Mouse (Mus musculus) adrenal gland, adult 2 months (tissue): ENCODE data around the gene Olfr536. TPM values are rescaled to one million over a fixed set of nuclear protein-coding genes. Genes with fewer than 3 reads are reported as not detected.
"Not testable (repeated sequence)": the region's sequence is repeated elsewhere in the genome, so short reads cannot be mapped to it uniquely, and the experiment has no call there.

Experiments
- DNase-seq: peaks from one replicate; pipeline ENCODE4 v3.0.0; 2021
- long read RNA-seq: library from polyadenylated mRNA; stranded (forward); transcript quantifications from one replicate; pipeline ENCODE4 v2.0.0, GENCODE M21; 2021
- polyA plus RNA-seq: library from polyadenylated mRNA; depleted of rRNA; stranded (reverse); fragments of >200 nt; gene quantifications from 2 replicates; pipeline ENCODE4 v1.2.3, GENCODE M21; 2012; rRNA removed
- total RNA-seq, 2 experiments: library from RNA; stranded (reverse); gene quantifications; 2 replicates each; pipeline ENCODE4 v1.2.3; 2021

Gene Olfr536
- total RNA-seq = not detected
- polyA plus RNA-seq = not detected in 2 replicates
- long read RNA-seq = 0 reads

DNA sequence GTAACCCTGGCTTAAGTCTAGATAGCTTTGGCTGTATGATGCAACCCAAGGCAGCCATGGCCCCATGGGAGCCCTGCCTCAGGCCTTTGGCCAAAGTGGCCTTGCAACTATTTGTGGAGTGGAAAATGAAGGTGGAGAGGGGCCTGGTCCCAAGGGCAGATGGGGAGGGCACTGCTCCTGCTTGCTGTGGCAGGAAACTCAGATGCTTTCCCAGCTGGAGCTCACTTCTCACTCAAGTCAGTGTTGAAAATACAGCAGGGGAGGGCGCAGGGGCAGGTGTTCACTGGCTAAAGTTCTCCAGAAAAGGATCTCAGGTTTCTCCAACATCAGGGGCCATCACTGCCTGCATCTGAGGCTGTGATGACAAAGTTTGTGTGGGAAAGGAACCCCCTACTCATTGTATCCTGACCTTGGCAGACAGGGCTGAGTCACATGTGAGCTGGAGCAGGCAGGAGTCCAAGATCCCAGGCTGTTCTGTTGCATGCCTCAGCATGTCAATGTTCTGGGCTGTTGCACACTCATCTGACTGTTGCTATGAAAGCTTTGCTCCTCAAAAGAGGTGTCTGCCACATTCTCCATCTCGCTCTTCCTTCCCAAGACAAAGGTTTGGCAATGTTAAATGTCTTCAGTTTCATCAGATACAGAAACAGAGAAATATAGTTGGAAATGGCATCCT lies at the start of gene Olfr536:
TSS of gene Olfr536 (minus strand) at position 51 of the 676 bp plus-strand sequence.
- peak; percentile 7 for DNase-seq

DNA sequence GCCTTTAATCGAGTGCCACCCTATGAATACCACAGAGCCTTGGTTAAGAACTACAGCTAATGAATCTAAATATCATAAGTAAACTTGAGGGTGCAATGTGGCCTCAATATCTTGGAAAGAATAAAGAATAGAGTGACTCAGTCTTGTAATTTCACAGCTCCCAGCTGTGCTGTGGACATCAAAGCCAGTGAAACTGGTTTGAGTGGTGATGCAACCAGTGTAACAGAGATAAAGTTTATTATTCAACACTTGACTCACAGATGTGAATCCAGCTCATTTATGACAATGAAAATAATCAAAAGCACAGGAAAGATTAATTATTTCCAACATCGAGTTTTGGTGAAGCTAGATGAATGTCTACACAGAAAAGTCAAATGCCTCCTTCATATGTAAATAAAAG lies 32.5 kb upstream of the Olfr536 start:
- DNase-seq = no peak

DNA sequence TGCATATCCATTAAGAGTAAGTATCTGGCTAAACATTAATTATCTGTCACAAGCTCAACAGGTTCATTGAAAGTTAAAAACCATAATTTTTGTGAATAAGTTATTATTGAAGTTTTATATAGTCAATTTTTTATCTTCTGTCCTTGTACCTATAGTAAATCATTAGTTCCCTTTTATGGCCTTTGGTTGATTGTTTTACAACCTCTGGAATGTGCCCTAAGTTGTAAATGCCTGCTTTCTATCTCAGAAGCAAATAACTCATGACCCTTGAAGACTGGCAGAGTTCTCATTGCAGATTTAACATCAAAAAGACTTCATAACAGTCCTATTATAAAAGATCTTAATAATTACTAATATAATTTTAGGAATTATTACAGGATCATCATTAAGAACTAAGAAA lies 12.5 kb downstream of the Olfr536 start:
- no peak for DNase-seq

DNA sequence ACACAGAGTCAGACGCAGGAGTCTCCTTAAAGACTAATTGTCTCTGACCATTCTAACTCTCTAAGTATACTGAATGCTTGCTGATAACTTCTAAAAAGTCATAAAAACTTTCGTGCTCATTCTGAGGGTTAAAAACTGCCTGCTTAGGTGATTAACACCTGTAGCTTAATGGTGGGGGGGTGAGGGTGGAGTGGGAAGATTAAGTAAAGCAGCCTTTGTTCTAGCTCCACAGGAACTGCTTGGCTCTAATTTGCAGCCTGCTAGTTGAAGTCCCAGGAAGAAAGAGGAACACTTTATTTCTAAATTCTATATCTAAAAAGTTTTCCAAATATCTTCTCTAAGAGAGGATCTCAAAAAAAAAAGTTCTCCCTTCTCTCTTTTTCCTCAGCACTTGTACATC lies 13.0 kb downstream of the Olfr536 start:
- no peak for DNase-seq

DNA sequence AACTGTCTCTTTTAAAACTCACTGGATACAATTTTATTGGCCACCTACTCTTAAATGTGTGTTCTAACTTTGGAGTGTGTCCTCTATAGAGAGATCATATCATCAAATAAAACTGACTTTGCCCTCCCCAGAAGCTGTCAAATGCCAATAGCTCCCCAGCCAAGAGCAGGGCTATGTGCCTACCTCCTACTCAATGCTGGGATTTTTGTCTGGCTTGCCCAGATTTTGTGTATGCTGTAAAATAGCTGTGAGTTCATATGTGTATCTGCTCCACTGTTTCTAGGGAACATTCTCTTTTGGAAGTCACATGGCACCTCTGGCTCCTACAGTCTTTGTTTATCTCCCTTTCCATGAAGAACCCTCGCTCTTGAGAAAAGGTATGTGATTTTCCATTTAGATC lies 18.2 kb downstream of the Olfr536 start:
- DNase-seq = no peak

DNA sequence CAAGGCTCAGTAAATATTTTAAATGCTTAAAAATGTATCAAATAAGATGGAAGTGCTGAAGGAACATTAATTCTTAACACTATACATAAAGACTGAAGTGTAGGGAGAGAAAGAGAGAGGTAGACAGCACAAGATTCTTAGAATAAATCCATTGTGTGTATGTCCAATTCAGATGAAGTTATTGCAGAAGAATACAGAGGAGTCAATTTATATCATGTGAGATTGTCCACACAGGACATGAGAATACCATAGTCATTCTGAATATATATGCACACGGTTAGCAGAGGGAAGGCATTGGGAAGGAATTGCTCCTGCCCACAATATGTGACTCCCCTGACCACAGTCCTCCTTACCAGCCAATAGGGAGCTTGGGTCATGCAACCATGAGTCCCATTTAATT lies 23.3 kb downstream of the Olfr536 start, which contains the start of gene Olfr535:
TSS of gene Olfr535 (plus strand) at position 301 of the 400 bp plus-strand sequence.
- DNase-seq = no peak

DNA sequence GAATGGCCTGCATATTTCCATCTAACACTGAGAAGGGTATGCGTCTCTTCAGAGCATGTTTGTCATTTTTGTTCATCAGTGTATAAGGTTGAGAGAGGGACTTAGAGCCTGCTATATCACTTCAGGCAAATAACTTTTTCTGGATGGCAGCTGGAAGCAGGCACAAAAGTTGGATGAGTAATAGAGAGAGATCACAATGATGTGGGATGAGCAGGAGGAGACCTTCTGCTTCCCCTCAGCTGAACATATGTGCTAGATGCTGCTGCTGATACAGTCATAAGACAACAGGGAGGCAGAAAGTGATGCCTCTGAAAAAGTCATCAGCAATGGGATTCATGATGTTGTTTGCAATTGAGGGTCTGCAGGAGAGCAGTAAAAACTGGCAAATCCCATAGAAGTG lies 28.5 kb downstream of the Olfr536 start:
- no peak for DNase-seq

DNA sequence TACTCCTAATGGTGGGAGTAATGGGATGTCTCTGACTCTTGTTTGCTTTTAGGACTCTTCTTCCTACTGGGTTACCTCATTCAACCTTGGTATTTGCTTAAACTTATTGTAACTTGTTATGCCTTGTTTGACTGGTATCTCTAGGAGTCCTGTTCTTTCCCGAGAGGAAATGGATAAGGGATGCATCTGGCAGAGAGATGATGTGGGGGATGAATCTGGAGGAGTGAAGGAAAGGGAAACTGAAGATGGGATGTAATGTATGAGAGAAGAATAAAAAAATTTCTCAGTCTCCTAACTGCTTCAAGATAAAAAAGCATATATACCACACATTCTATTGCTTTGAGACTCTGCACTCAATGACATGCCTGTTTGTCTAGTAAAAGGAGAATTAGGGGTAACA lies 29.3 kb downstream of the Olfr536 start:
- no peak for DNase-seq

DNA sequence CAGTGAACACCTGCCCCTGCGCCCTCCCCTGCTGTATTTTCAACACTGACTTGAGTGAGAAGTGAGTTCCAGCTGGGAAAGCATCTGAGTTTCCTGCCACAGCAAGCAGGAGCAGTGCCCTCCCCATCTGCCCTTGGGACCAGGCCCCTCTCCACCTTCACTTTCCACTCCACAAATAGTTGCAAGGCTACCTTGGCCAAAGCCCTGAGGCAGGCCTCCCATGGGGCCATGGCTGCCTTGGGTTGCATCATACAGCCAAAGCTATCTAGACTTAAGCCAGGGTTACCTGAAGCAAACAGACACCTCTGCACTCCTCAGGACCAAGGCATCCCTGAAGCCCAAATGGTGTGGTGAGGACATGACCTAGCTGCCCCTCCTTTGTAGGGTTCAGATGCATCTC lies 44.1 kb downstream of the Olfr536 start, which contains the start of gene Olfr533:
TSS of gene Olfr533 (plus strand) at position 301 of the 400 bp plus-strand sequence.
- not testable (repeated sequence) for DNase-seq

Other genes with a start within 250 kb of the Olfr536 start
- not detected for gene Olfr525, start 186.5 kb downstream of the Olfr536 start, total RNA-seq
- not detected in 2 replicates for gene Olfr525, start 186.5 kb downstream of the Olfr536 start, polyA plus RNA-seq
- gene Olfr527, start 173.4 kb downstream of the Olfr536 start, total RNA-seq = not detected
- 0.11 TPM in 1 of 2 replicates, not detected in the other for gene Olfr527, start 173.4 kb downstream of the Olfr536 start, polyA plus RNA-seq
- gene Olfr60, start 145.7 kb downstream of the Olfr536 start, total RNA-seq = not detected
- not detected in 2 replicates for gene Olfr60, start 145.7 kb downstream of the Olfr536 start, polyA plus RNA-seq
- gene Olfr530, start 131.1 kb downstream of the Olfr536 start, total RNA-seq = not detected
- gene Olfr530, start 131.1 kb downstream of the Olfr536 start, polyA plus RNA-seq = not detected in 2 replicates
- gene Olfr531, start 104.5 kb downstream of the Olfr536 start, total RNA-seq = not detected
- gene Olfr531, start 104.5 kb downstream of the Olfr536 start, polyA plus RNA-seq = not detected in 2 replicates
- gene Olfr532, start 85.8 kb downstream of the Olfr536 start, total RNA-seq = not detected
- gene Olfr532, start 85.8 kb downstream of the Olfr536 start, polyA plus RNA-seq = not detected in 2 replicates
- not detected for gene Olfr533, start 44.0 kb downstream of the Olfr536 start, total RNA-seq
- not detected in 2 replicates for gene Olfr533, start 44.0 kb downstream of the Olfr536 start, polyA plus RNA-seq
- gene Olfr535, start 23.2 kb downstream of the Olfr536 start, total RNA-seq = not detected
- not detected in 2 replicates for gene Olfr535, start 23.2 kb downstream of the Olfr536 start, polyA plus RNA-seq
- gene Olfr538, start 60.5 kb upstream of the Olfr536 start, total RNA-seq = not detected
- gene Olfr538, start 60.5 kb upstream of the Olfr536 start, polyA plus RNA-seq = not detected in 2 replicates
- not detected for gene Olfr46, start 93.9 kb upstream of the Olfr536 start, total RNA-seq
- not detected in 2 replicates for gene Olfr46, start 93.9 kb upstream of the Olfr536 start, polyA plus RNA-seq
- gene Olfr61, start 121.6 kb upstream of the Olfr536 start, total RNA-seq = not detected
- not detected in 2 replicates for gene Olfr61, start 121.6 kb upstream of the Olfr536 start, polyA plus RNA-seq
- gene Olfr53, start 139.1 kb upstream of the Olfr536 start, total RNA-seq = not detected
- gene Olfr53, start 139.1 kb upstream of the Olfr536 start, polyA plus RNA-seq = not detected in 2 replicates
- gene Olfr539, start 152.5 kb upstream of the Olfr536 start, total RNA-seq = under 1 TPM in 1 of 2 experiments, not detected in 1; 0.03 TPM
- gene Olfr539, start 152.5 kb upstream of the Olfr536 start, polyA plus RNA-seq = not detected in 2 replicates
- not detected for gene Olfr45, start 174.6 kb upstream of the Olfr536 start, total RNA-seq
- not detected in 2 replicates for gene Olfr45, start 174.6 kb upstream of the Olfr536 start, polyA plus RNA-seq
- gene Olfr541, start 189.9 kb upstream of the Olfr536 start, total RNA-seq = not detected
- gene Olfr541, start 189.9 kb upstream of the Olfr536 start, polyA plus RNA-seq = not detected in 2 replicates